Mouse (Mus musculus) heart, embryonic 11.5 days (tissue): ENCODE results near the gene Dhx40. TPM values are rescaled to one million over a fixed set of nuclear protein-coding genes. Genes with fewer than 3 reads are reported as not detected.
A peak's percentile ranks its signal among the peaks of the same experiment; 100 is the strongest.

Experiments used
- ATAC-seq: fragments of 200-750 bp; cut with Nextera tagmentation; replicated peaks from 2 replicates; pipeline ENCODE4 v1.8.0; 2017; ENCODE audit warnings: moderate library complexity; ENCODE audit not compliant: insufficient number of reproducible peaks, low FRiP score, low TSS enrichment
- H3K27ac ChIP-seq: fragments of 300-500 bp; sonication (generic); 2 replicates; pipeline ENCODE4 v1.5.1; 2014; ENCODE audit warnings: mild to moderate bottlenecking, low read depth, low read length
- H3K27me3 ChIP-seq: fragments of 300-500 bp; sonication (generic); 2 replicates; pipeline ENCODE4 v1.6.1; 2014; ENCODE audit warnings: mild to moderate bottlenecking, low read length, mixed read lengths; ENCODE audit not compliant: control insufficient read depth, insufficient read depth
- H3K36me3 ChIP-seq: fragments of 300-500 bp; sonication (generic); 2 replicates; pipeline ENCODE4 v1.6.1; 2014; ENCODE audit warnings: mild to moderate bottlenecking, low read length, moderate library complexity, mixed read lengths; ENCODE audit not compliant: control insufficient read depth, insufficient read depth
- H3K4me1 ChIP-seq: fragments of 300-500 bp; sonication (generic); 2 replicates; pipeline ENCODE4 v1.6.1; 2014; ENCODE audit warnings: low read length; ENCODE audit not compliant: control insufficient read depth, insufficient read depth
- H3K4me2 ChIP-seq: fragments of 300-500 bp; sonication (generic); 2 replicates; pipeline ENCODE4 v1.6.1; 2014; ENCODE audit warnings: mild to moderate bottlenecking, moderate library complexity
- H3K4me3 ChIP-seq: fragments of 300-500 bp; sonication (generic); 2 replicates; pipeline ENCODE4 v1.5.1; 2014; ENCODE audit warnings: low read depth, low read length
- H3K9ac ChIP-seq: fragments of 300-500 bp; sonication (generic); 2 replicates; pipeline ENCODE4 v1.6.1; 2014; ENCODE audit warnings: mild to moderate bottlenecking, low read depth, low read length, moderate library complexity
- H3K9me3 ChIP-seq: fragments of 300-500 bp; sonication (generic); replicated peaks from 2 replicates; pipeline ENCODE4 v1.6.1; 2016; ENCODE audit warnings: low read length; ENCODE audit not compliant: control insufficient read depth
- WGBS: fragments of 180-500 bp; shearing (Covaris S2); extraction: QIAGEN DNeasy Blood & Tissue Kit; methylation state at CpG from one replicate; pipeline ENCODE4 v1.1.7; 2014; ENCODE audit not compliant: insufficient replicate concordance; 5-methylcytosine and 5-hydroxymethylcytosine counted together
- polyA plus RNA-seq: library from polyadenylated mRNA; unstranded; fragments of >200 nt; fragmentation: Nextera tagmentation; extraction: Ambion mirVana; gene quantifications from 2 replicates; pipeline ENCODE4 v1.2.1, GENCODE M21; 2014

Gene Dhx40
- 15.0 and 16.9 TPM in 2 replicates for polyA plus RNA-seq

- peak within 1 kb of the TSS; percentile 58; the same call in 1 of the 2 replicates for H3K27ac ChIP-seq
- H3K4me1 ChIP-seq: 0 out of 2 replicates have a peak, but pooled peaks cover 2% of the 10 kb centered on the region
- ATAC-seq: peak; percentile 88
- H3K9ac ChIP-seq: peak within 1 kb of the TSS; percentile 76
- H3K27me3 ChIP-seq: no peaks in the 10 kb centered on the region
- H3K36me3 ChIP-seq: peaks cover 9% of the 10 kb centered on the region
- 4% methylated on average over 40 of the region's 40 CpGs for WGBS
- H3K9me3 ChIP-seq: no peaks in the 10 kb centered on the region
- peak within 1 kb of the TSS; percentile 77 for H3K4me2 ChIP-seq
- peak within 1 kb of the TSS; percentile 89 for H3K4me3 ChIP-seq
These were observed at the start of gene Dhx40 for GRCm38 (mm10) chr11:86807505-86807989. Gene Dhx40 (minus strand): TSS chr11:86807746.

- 80% methylated on average over 12 of the region's 12 CpGs for WGBS
- H3K9ac ChIP-seq: no peak overlapping the region
- ATAC-seq: no peak
- no peak overlapping the region for H3K27ac ChIP-seq
- H3K27me3 ChIP-seq: no peaks in the 10 kb centered on the region
- H3K4me3 ChIP-seq: no peak overlapping the region
- no peaks in the 10 kb centered on the region for H3K9me3 ChIP-seq
- H3K4me1 ChIP-seq: no peaks in the 10 kb centered on the region
- no peaks in the 10 kb centered on the region for H3K36me3 ChIP-seq
- H3K4me2 ChIP-seq: no peak overlapping the region
These were observed 48.3 kb upstream of the Dhx40 start for GRCm38 (mm10) chr11:86855639-86856425.

- Histone ChIP-seq H3K4me3 (no peak overlapping the region), H3K9me3 (no peaks in the 10 kb centered on the region), H3K27me3 (no peaks in the 10 kb centered on the region), H3K4me1 (no peaks in the 10 kb centered on the region), H3K4me2 (no peak overlapping the region), H3K36me3 (no peaks in the 10 kb centered on the region), H3K27ac (no peak overlapping the region), H3K9ac (no peak overlapping the region)
- ATAC-seq: no peak
- WGBS: 86% methylated on average over 3 of the region's 3 CpGs
These were observed 45.5 kb upstream of the Dhx40 start for GRCm38 (mm10) chr11:86853081-86853480.

- H3K4me2 ChIP-seq: no peak overlapping the region
- WGBS: 62% methylated on average over 13 of the region's 13 CpGs
- ATAC-seq: no peak
- H3K9me3 ChIP-seq: no peaks in the 10 kb centered on the region
- no peak overlapping the region for H3K27ac ChIP-seq
- no peak overlapping the region for H3K9ac ChIP-seq
- no peaks in the 10 kb centered on the region for H3K4me1 ChIP-seq
- H3K4me3 ChIP-seq: no peak overlapping the region
- no peaks in the 10 kb centered on the region for H3K27me3 ChIP-seq
- H3K36me3 ChIP-seq: no peaks in the 10 kb centered on the region
These were observed 45.0 kb upstream of the Dhx40 start for GRCm38 (mm10) chr11:86852534-86853054.

GRCm38 (mm10) chr11:86851714-86852533 lies 44.4 kb upstream of the Dhx40 start:
- H3K27me3 ChIP-seq: no peaks in the 10 kb centered on the region
- 50% methylated on average over 7 of the region's 7 CpGs for WGBS
- no peaks in the 10 kb centered on the region for H3K9me3 ChIP-seq
- no peak overlapping the region for H3K27ac ChIP-seq
- H3K4me3 ChIP-seq: no peak overlapping the region
- H3K9ac ChIP-seq: no peak overlapping the region
- H3K4me1 ChIP-seq: no peaks in the 10 kb centered on the region
- H3K4me2 ChIP-seq: no peak overlapping the region
- no peak for ATAC-seq
- no peaks in the 10 kb centered on the region for H3K36me3 ChIP-seq

- ATAC-seq: no peak
- Histone ChIP-seq H3K4me1 (no peaks in the 10 kb centered on the region), H3K27ac (no peak overlapping the region), H3K27me3 (no peaks in the 10 kb centered on the region), H3K9ac (no peak overlapping the region), H3K4me2 (no peak overlapping the region), H3K36me3 (no peaks in the 10 kb centered on the region), H3K9me3 (no peaks in the 10 kb centered on the region), H3K4me3 (no peak overlapping the region)
- WGBS: 67% methylated on average over 7 of the region's 7 CpGs
These were observed 43.7 kb upstream of the Dhx40 start for GRCm38 (mm10) chr11:86851234-86851671.

GRCm38 (mm10) chr11:86843831-86844230 lies 36.3 kb upstream of the Dhx40 start:
- Histone ChIP-seq H3K4me1 (peaks cover 13% of the 10 kb centered on the region), H3K4me2 (no peak overlapping the region), H3K27me3 (no peaks in the 10 kb centered on the region), H3K9me3 (no peaks in the 10 kb centered on the region), H3K36me3 (no peaks in the 10 kb centered on the region), H3K27ac (no peak overlapping the region), H3K4me3 (no peak overlapping the region), H3K9ac (no peak overlapping the region)
- ATAC-seq: no peak
- 79% methylated on average over 5 of the region's 5 CpGs for WGBS

GRCm38 (mm10) chr11:86841261-86841660 lies 33.7 kb upstream of the Dhx40 start:
- H3K27ac ChIP-seq: peak overlapping the region; percentile 16; the same call in 1 of the 2 replicates
- 84% methylated on average over 8 of the region's 8 CpGs for whole genome bisulfite sequencing
- no peaks in the 10 kb centered on the region for H3K9me3 ChIP-seq
- no peaks in the 10 kb centered on the region for H3K36me3 ChIP-seq
- H3K27me3 ChIP-seq: no peaks in the 10 kb centered on the region
- H3K4me3 ChIP-seq: no peak overlapping the region
- no peak for ATAC-seq
- peaks cover 13% of the 10 kb centered on the region for H3K4me1 ChIP-seq
- no peak overlapping the region for H3K9ac ChIP-seq
- no peak overlapping the region for H3K4me2 ChIP-seq
